Mouse (Mus musculus): Measurements from ENCODE around the gene Glis1.

The Glis1 gene

GRCm38 (mm10) chr4:107520816-107521215, 86.4 kb downstream of the Glis1 start:
- no peak for DNase-seq

DNA sequence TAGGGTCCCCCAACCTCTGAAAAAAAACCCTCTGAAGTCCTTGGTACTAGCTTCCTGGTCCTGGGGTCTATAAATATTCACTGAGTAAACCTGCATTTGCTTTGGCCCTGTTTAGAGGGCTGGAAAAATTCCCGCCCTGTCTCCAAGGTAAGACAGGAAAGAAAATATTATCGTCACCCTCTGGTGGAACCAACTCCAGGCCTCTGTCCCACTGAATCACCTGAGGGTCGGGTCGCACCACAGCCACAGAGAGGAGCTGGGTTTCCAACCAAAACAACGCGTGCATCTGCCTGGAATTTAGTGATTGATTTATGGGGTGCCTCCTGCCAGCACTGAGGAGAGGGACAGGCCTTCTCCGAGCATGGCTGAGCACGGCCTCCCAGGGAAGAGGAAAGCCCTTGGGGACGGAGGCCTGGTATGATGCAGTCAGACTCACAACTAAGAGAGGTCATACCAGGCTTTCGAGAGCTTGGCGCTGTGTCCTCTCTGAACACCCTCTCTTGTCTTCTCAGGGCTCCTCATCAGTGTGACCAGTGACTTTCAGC, 89.3 kb downstream of the Glis1 start:
- DNase-seq, result no peak

- peak; percentile 36 for DNase-seq
Observed at GRCm38 (mm10) chr4:107535126-107535525, 100.7 kb downstream of the Glis1 start.

GRCm38 (mm10) chr4:107538116-107538515, 103.7 kb downstream of the Glis1 start:
- DNase-seq, result no peak

- no peak for DNase-seq
Observed at GRCm38 (mm10) chr4:107538561-107538960, 104.2 kb downstream of the Glis1 start.

DNA sequence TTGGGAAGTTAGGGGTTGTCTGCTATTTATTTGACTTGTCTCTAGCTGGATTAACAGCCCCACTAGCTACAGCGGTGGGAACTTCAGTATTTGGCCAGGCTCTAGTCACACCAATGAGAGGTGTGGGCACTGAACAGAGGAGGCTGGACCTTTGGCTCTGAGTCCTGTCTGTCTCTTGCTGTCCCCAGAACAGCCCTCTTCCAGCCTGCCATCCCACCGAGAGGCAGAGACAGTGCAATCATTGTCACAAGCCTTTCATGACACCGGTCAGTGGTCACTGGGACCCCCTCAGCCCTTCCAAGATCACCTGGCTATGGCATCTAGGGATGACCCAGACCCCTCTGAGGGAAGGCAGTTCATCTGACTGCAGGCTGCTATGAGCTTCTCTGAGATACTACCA, 104.6 kb downstream of the Glis1 start:
- no peak for DNase-seq

DNA sequence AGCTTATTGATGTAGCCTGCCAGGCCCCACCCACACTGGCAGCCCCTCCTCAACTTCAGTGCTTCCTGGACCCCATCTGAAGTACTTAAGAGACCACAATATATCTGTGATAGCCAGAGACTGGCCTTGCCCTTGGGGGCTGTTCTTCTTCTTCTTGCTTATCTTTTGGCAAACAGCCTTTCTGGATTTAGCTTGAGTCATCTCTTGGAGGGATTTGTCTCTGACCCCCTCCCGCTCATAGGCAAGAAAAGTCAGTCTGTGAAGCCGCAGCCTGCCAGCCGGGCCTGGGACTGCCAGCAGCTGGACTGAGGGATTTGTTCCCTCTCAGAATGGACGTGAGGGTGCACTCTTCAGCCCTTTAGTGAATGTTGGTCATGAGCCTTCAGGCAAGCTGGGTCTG, 107.4 kb downstream of the Glis1 start:
- DNase-seq, result no peak

- DNase-seq, result no peak
Observed at GRCm38 (mm10) chr4:107544843-107545242, 110.5 kb downstream of the Glis1 start.

DNA sequence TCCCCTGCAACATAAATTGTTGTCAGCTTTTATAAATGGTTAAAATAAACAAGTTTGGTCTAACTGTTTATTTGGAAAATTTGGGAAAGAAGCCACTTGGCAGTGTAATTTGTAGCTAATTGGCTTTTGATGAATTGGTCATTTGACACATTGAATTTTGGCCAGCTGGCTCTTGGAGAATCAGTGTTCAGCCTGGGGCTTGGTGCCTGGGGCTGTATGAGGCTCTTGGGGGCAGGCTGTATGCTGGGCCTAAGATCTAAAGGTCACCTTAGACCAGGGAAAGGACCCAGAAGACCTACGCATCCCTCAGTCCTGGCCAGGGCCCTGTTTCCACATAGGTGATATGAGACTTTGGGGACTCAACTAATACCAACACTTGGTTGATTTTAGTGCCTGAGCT, 111.3 kb downstream of the Glis1 start:
- DNase-seq, result peak; percentile 12

DNA sequence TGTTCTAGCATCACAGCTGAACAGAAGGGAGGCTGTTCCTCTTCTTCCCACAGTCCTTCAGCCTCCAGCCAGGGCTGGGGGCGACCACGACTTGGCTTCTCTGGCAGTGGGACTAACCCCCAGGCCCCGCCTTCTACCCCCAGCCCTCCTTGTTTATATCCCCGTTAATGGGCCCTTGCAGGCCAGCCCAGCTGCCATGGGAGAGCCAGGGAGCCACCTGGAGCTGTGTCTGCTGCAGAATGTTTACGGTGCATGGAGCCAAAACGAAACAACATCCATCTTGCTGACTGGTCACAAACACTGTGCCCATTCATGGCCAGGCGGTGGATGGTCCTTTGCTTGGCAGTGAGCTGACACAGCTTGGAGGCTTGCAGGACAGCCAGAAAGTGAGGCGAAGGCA, 112.1 kb downstream of the Glis1 start:
- no peak for DNase-seq

- no peak for DNase-seq
Observed at GRCm38 (mm10) chr4:107550096-107550495, 115.7 kb downstream of the Glis1 start.

DNA sequence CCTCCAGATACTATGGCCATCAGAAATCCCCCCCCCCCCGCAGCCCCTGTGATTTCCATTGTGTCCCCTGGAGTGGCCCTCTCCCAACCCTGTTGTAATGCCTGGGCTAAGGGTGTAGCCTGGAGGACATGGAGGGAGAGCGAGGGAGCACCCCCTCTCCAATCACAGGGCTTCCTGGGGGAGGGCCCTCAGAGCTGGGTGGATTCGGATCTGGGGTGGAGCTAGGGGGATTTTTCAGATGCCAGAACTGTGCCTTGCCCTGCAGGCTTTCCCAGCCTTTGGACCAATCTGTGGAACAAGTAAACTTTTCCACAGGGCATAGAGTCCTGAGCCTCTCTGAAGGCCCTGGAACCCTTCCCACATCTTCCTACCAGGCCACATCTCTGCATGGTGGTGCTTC, 116.2 kb downstream of the Glis1 start:
- no peak for DNase-seq

DNA sequence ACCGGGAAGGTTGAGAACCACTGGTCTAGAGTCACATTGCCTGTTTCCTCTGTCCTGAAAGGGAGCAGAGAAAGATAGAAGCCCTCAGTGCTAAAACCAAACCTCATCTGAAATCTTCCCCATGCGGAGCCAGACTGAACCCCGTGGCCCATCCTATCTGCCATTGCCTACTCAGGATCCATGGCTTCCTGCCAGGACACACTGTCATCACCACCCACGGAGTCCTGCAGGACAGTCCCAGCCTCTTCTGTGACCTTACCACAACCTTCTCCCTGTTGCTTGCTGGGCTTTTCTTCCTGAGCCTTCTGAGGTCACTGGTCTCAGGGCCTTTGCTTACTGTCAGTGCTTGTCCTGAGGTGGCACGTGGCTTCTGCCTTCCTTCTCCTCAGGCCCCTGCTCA, 118.3 kb downstream of the Glis1 start:
- no peak for DNase-seq

- no peak for DNase-seq
Observed at GRCm38 (mm10) chr4:107553774-107554173, 119.4 kb downstream of the Glis1 start.

GRCm38 (mm10) chr4:107558801-107559200, 124.4 kb downstream of the Glis1 start:
- DNase-seq, result no peak

- no peak for DNase-seq
Observed at GRCm38 (mm10) chr4:107561056-107561455, 126.7 kb downstream of the Glis1 start.

- no peak for DNase-seq
Observed at GRCm38 (mm10) chr4:107568159-107568558, 133.8 kb downstream of the Glis1 start.

DNA sequence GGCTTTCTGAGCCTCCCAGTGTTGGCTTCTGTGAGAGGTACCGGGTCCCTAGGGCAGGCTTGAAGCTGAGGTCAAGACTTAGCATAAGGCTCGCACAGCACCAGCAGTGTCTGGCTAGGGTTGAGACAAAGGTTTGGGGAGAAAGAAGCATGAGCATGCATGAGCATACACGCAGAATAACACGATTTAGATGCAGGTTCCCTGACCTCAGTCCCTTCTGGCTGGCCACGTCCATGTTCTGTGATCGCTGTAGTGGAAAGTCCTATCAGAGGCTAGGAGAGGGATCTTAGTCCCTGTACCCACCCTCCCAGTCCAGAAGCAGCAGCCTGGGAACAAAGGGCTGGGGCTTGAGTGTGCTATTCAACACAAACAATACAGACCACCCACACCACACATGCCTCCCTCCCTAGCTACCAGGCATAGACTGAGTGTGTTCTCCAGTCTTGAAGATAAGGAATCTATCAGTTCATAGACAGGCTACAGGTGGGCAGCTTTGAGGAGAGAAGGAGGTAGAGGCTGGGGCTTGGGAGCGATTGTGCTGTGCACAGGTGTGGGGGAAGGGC, 134.6 kb downstream of the Glis1 start:
- no peak for DNase-seq

- DNase-seq, result no peak
Observed at GRCm38 (mm10) chr4:107570329-107571014, 136.1 kb downstream of the Glis1 start.

GRCm38 (mm10) chr4:107575781-107576180, 141.4 kb downstream of the Glis1 start:
- no peak for DNase-seq

DNA sequence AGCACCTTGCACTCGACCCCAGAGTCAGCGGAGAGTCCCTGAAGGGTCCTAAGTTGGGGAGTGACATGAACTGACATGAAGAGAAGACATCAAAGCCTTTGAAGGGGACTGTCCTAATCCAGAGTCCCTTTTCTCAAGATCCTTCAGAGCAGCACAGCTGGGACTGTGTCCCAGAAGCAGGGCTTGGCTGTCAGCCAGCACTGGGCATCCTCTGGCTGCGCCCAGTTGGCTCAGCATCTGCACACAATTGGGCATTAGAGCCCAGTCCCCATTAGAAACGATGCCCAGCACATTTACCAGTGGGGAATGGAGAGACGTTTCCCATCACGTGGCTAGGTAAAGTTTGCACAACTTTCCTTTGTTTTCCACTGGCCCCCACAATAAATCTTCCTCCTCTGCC, 142.4 kb downstream of the Glis1 start:
- DNase-seq, result peak; percentile 26

DNA sequence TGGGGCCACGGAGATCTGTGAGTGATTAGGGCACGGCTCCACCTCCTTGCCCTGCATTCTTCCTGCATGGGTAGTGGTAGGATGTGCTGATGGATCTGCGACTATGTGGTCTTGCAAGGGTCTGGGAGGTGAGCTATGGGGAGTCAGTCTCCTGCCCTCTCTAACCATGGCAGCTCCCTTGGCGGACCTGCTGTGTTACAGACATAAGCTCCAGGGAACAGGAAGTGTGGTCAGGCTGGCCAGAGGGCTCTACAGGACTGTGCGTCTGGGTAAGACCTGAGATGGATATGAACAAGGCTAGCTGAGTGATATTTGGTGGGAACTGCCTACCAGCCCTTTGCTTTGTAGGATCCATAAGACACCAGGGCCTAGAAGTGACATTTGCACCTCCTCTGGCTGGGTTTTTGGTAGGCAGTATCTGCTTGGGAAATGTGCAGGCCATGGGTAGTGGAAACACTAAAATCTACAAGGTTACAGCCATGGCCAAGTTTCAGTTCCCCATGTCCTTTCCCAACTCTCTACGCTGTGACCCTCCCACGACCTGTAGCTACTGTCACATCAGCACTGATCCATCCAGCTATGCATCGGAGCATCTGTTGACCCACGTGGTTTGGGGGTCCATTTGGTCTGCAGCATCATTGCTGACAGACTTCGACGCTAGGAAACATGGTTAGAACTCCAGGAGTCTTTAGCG, 142.9 kb downstream of the Glis1 start:
- DNase-seq, result peak; percentile 7

DNA sequence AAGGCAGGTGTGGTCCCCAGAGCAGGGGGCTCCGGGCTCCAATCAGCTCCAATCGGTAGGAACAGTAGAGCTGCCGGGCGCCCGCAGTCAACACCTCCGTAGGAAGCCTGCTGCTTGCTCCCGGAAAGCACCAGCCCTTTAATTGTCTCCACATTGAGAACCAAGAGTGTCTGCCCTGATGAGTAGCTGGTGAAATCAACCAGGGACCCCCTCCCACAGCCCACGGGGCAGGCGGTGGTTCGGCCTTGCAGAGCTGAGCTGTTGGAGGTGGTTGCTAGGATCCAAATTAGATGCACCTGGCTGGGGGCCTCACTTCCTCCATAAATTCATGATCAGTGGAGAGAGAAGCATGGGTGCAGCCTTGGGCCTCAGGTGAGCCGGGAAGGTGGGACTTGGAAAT, 146.5 kb downstream of the Glis1 start:
- no peak for DNase-seq

- DNase-seq, result peak; percentile 51
Observed at GRCm38 (mm10) chr4:107586391-107586790, 152.0 kb downstream of the Glis1 start.
